In the genomic region with DNA sequence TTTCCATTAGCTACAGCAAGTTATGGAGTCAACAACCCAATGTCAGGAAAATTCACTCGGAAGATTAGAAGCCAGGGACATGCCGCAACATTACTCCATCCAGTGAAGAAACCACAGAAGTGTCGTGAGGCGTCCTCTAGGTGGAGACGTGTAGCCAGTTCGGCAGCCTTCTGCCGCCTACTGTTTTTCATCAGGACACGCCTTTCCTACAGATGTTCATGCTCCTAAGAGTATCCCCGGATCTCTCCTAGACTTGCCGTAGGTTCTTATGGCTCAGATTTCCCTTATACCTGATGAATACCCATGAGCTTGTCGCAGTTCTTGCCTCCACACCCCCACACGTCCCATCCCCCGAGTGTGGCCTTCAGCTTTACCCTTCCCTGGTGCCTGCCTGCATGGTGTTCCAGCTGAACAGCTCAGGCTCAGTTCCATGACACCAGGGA, we compare ENCODE assay signal across 8 mouse cellular contexts.
A peak's percentile ranks its signal among the peaks of the same experiment; 100 is the strongest.
DNase-seq lines count a peak whose midpoint lies in the region; ATAC-seq lines count a peak whose summit lies in the region.

No protein-coding gene starts in this region.

- H3K27ac ChIP-seq in heart, embryonic 10.5 days: no peak overlapping the region
- H3K27ac ChIP-seq in lung, embryonic 15.5 days: no peak overlapping the region
- H3K27ac ChIP-seq in neural tube, embryonic 15.5 days (replicated peaks): no peak overlapping the region

- H3K9ac ChIP-seq in lung, embryonic 15.5 days: no peak overlapping the region
- no peak overlapping the region for H3K9ac ChIP-seq in neural tube, embryonic 15.5 days (replicated peaks)

- peak overlapping the region; percentile 42 for H3K4me2 ChIP-seq in lung, embryonic 15.5 days
- H3K4me2 ChIP-seq in neural tube, embryonic 15.5 days: peak overlapping the region; percentile 39

- 0 out of 2 replicates have a peak overlapping the region, but pooled peaks have one; percentile 22 for H3K4me3 ChIP-seq in heart, embryonic 10.5 days
- H3K4me3 ChIP-seq in lung, embryonic 15.5 days: no peak overlapping the region
- no peak overlapping the region for H3K4me3 ChIP-seq in neural tube, embryonic 15.5 days (replicated peaks)

- no peaks in the 10 kb centered on the region for H3K27me3 ChIP-seq in heart, embryonic 10.5 days (ENCODE audit: insufficient read depth, poor library complexity, severe bottlenecking)
- H3K27me3 ChIP-seq in lung, embryonic 15.5 days: no peaks in the 10 kb centered on the region
- H3K27me3 ChIP-seq in neural tube, embryonic 15.5 days (replicated peaks): no peaks in the 10 kb centered on the region

- peaks cover 16% of the 10 kb centered on the region for H3K4me1 ChIP-seq in heart, embryonic 10.5 days
- peaks cover 7% of the 10 kb centered on the region; the same call in 1 of the 2 replicates for H3K4me1 ChIP-seq in lung, embryonic 15.5 days
- H3K4me1 ChIP-seq in neural tube, embryonic 15.5 days: no peaks in the 10 kb centered on the region

- no peaks in the 10 kb centered on the region for H3K36me3 ChIP-seq in heart, embryonic 10.5 days
- H3K36me3 ChIP-seq in lung, embryonic 15.5 days: no peaks in the 10 kb centered on the region
- no peaks in the 10 kb centered on the region for H3K36me3 ChIP-seq in neural tube, embryonic 15.5 days

- ATAC-seq in lung, embryonic 15.5 days (ENCODE audit: borderline replicate concordance, extremely low read depth, low FRiP score, low TSS enrichment): peak; percentile 59; the same call in 1 of the 2 replicates
- 0 out of 2 replicates have a peak, but pooled peaks have one; percentile 47 for ATAC-seq in neural tube, embryonic 15.5 days (ENCODE audit: low FRiP score)

- 10% methylated on average over 13 of the region's 13 CpGs for WGBS in heart, embryonic 10.5 days
- 13% methylated on average over 13 of the region's 13 CpGs for WGBS in lung, embryonic 15.5 days
- 18% methylated on average over 13 of the region's 13 CpGs for WGBS in neural tube, embryonic 15.5 days

- H3K9me3 ChIP-seq in heart, embryonic 10.5 days: no peaks in the 10 kb centered on the region
- H3K9me3 ChIP-seq in lung, embryonic 15.5 days: no peaks in the 10 kb centered on the region
- no peaks in the 10 kb centered on the region for H3K9me3 ChIP-seq in neural tube, embryonic 15.5 days (replicated peaks)

- peak; percentile 4 for DNase-seq in right cerebral cortex, postnatal 4 days
- no peak for DNase-seq in right cerebral cortex, adult 18-20 months
- DNase-seq in embryo, embryonic 10.5 days (ENCODE audit: low spot score): peak; percentile 80
- DNase-seq in heart, embryonic 10.5 days (ENCODE audit: low spot score): peak; percentile 82
- peak; percentile 32 to 60 for DNase-seq in kidney, adult 8-10 months
- DNase-seq in frontal cortex, postnatal 25 days (ENCODE audit: low spot score in 2 of 2): no peak

Comparison
In these comparisons a context has a peak if more than half of its experiments do, and no peak if none do; other contexts are left out.
1. DNase-seq: peak in right cerebral cortex, postnatal 4 days (single experiment), embryo, embryonic 10.5 days (single experiment), heart, embryonic 10.5 days (single experiment) and kidney, adult 8-10 months (2 of 2); none in right cerebral cortex, adult 18-20 months (single experiment) and frontal cortex, postnatal 25 days (0 of 2).